Mouse (Mus musculus) CH12.LX (cell line): ENCODE measurements around the gene E2f7. TPM values are rescaled to one million over a fixed set of nuclear protein-coding genes. Genes with fewer than 3 reads are reported as not detected.

ENCODE experiments used
- DNase-seq: peaks from one replicate; pipeline ENCODE4 v3.0.0-alpha.2; 2013; ENCODE audit errors: extremely low read depth
- H3K27ac ChIP-seq: 2 replicates; pipeline ENCODE4 v1.5.1; 2012; ENCODE audit warnings: low read depth, mild to moderate bottlenecking, control low read depth, moderate library complexity; ENCODE audit not compliant: insufficient read depth
- H3K27me3 ChIP-seq: replicated peaks from 2 replicates; pipeline ENCODE3; 2012; ENCODE audit warnings: inconsistent platforms
- H3K36me3 ChIP-seq, 2 experiments: replicated peaks in 1 of 2; 2 replicates each; pipeline versions ENCODE3 to v1.6.1; 2012; ENCODE audit warnings: inconsistent platforms in 1 of 2, low read length in 1 of 2, mild to moderate bottlenecking in 1 of 2, mixed read lengths in 1 of 2, moderate library complexity in 1 of 2; ENCODE audit not compliant: control insufficient read depth in 1 of 2, insufficient read depth in 1 of 2
- H3K4me1 ChIP-seq, 2 experiments: 2 replicates each; pipeline ENCODE4 v1.6.1; 2012; ENCODE audit warnings: inconsistent platforms in 1 of 2, moderate library complexity in 1 of 2; ENCODE audit not compliant: insufficient read depth in 2 of 2, control insufficient read depth in 1 of 2
- H3K4me2 ChIP-seq: 2 replicates; pipeline ENCODE4 v1.6.1; 2012; ENCODE audit warnings: low read depth, mild to moderate bottlenecking, control low read depth; ENCODE audit not compliant: poor library complexity, insufficient read depth, severe bottlenecking
- H3K4me3 ChIP-seq, 3 experiments: fragments of 150-350 bp in 1 of 3; sonication (generic) in 1 of 3; replicated peaks in 1 of 3; 2 replicates each; pipeline versions ENCODE3 to v1.5.1; 2011 to 2012; ENCODE audit warnings: low read depth in 2 of 3, low read length in 2 of 3, mild to moderate bottlenecking in 2 of 3, moderate library complexity in 2 of 3, control low read depth in 1 of 3, improper control_type of control experiment in 1 of 3, inconsistent platforms in 1 of 3, mixed read lengths in 1 of 3; ENCODE audit not compliant: poor library complexity in 1 of 3
- H3K79me2 ChIP-seq: replicated peaks from 2 replicates; pipeline ENCODE4 v1.6.1; 2012; ENCODE audit warnings: mild to moderate bottlenecking, moderate library complexity; ENCODE audit not compliant: control insufficient read depth, poor library complexity, insufficient read depth, severe bottlenecking; ENCODE audit errors: extremely low read depth
- H3K9ac ChIP-seq: 2 replicates; pipeline ENCODE4 v1.6.1; 2012; ENCODE audit warnings: low read depth, mild to moderate bottlenecking, control low read depth, moderate library complexity; ENCODE audit not compliant: insufficient read depth
- H3K9me3 ChIP-seq: replicated peaks from 2 replicates; pipeline ENCODE3; 2012; ENCODE audit warnings: low read length, inconsistent platforms, mixed read lengths
- CTCF ChIP-seq, 2 experiments: IDR thresholded peaks in 1 of 2; conservative IDR thresholded peaks in 1 of 2; 2 replicates each; pipeline ENCODE4 v1.5.1; 2011 to 2012; ENCODE audit warnings: low read depth in 2 of 2, low read length in 2 of 2, improper control_type of control experiment in 1 of 2, inconsistent platforms in 1 of 2, mild to moderate bottlenecking in 1 of 2, moderate library complexity in 1 of 2
- E2F4 ChIP-seq: IDR thresholded peaks from 2 replicates; pipeline ENCODE4 v1.6.1; 2011; ENCODE audit warnings: low read depth, low read length, improper control_type of control experiment; ENCODE audit not compliant: insufficient replicate concordance
- ELF1 ChIP-seq: IDR thresholded peaks from 2 replicates; pipeline ENCODE4 v1.6.1; 2014; ENCODE audit warnings: low read depth, mild to moderate bottlenecking, inconsistent platforms, low read length, improper control_type of control experiment
- ETS1 ChIP-seq: conservative IDR thresholded peaks from 2 replicates; pipeline ENCODE4 v1.6.1; 2012; ENCODE audit warnings: low read depth, mild to moderate bottlenecking, inconsistent platforms, low read length, improper control_type of control experiment, moderate library complexity
- GABPA ChIP-seq: IDR thresholded peaks from 2 replicates; pipeline ENCODE4 v1.6.1; 2012; ENCODE audit warnings: low read depth, low read length, improper control_type of control experiment, inconsistent platforms; ENCODE audit not compliant: insufficient replicate concordance
- KAT2A ChIP-seq: IDR thresholded peaks from 2 replicates; pipeline ENCODE4 v1.6.1; 2012; ENCODE audit warnings: low read length, improper control_type of control experiment, inconsistent platforms; ENCODE audit not compliant: insufficient replicate concordance
- MAFK ChIP-seq: IDR thresholded peaks from 2 replicates; pipeline ENCODE4 v1.6.1; 2011; ENCODE audit warnings: low read length, improper control_type of control experiment; ENCODE audit not compliant: insufficient replicate concordance
- MEF2A ChIP-seq: IDR thresholded peaks from 2 replicates; pipeline ENCODE4 v1.6.1; 2014; ENCODE audit warnings: low read depth, mild to moderate bottlenecking, inconsistent platforms, low read length, improper control_type of control experiment, borderline replicate concordance
- NELFE ChIP-seq: IDR thresholded peaks from 2 replicates; pipeline ENCODE4 v1.6.1; 2011; ENCODE audit warnings: low read depth, low read length, improper control_type of control experiment
- NRF1 ChIP-seq: IDR thresholded peaks from 2 replicates; pipeline ENCODE4 v1.6.1; 2014; ENCODE audit warnings: low read depth, mild to moderate bottlenecking, inconsistent platforms, low read length, improper control_type of control experiment, moderate library complexity
- RAD21 ChIP-seq: IDR thresholded peaks from 2 replicates; pipeline ENCODE4 v1.6.1; 2011; ENCODE audit warnings: low read depth, mild to moderate bottlenecking, low read length, improper control_type of control experiment, moderate library complexity
- SMC3 ChIP-seq: IDR thresholded peaks from 2 replicates; pipeline ENCODE4 v1.6.1; 2011; ENCODE audit warnings: low read depth, low read length, improper control_type of control experiment
- TBP ChIP-seq: conservative IDR thresholded peaks from 2 replicates; pipeline ENCODE4 v1.6.1; 2011; ENCODE audit warnings: low read depth, low read length, improper control_type of control experiment
- TCF12 ChIP-seq: IDR thresholded peaks from 2 replicates; pipeline ENCODE4 v1.6.1; 2014; ENCODE audit warnings: low read depth, mild to moderate bottlenecking, inconsistent platforms, low read length, improper control_type of control experiment
- USF1 ChIP-seq: IDR thresholded peaks from 2 replicates; pipeline ENCODE4 v1.6.1; 2014; ENCODE audit warnings: low read depth, mild to moderate bottlenecking, inconsistent platforms, low read length, improper control_type of control experiment
- ZC3H11A ChIP-seq: IDR thresholded peaks from 2 replicates; pipeline ENCODE4 v1.6.1; 2012; ENCODE audit warnings: low read depth, mild to moderate bottlenecking, inconsistent platforms, low read length, improper control_type of control experiment
- ZMIZ1 ChIP-seq: IDR thresholded peaks from 2 replicates; pipeline ENCODE4 v1.6.1; 2012; ENCODE audit warnings: low read depth, mild to moderate bottlenecking, inconsistent platforms, low read length, improper control_type of control experiment
- dilution Hi-C: fragments of 300-500 bp; cut with MboI; formaldehyde crosslinking; loops from 2 replicates; pipeline ENCODE4 v1.14.3; 2020; ENCODE audit warnings: low sequenced_read_pairs; ENCODE audit not compliant: extremely low pct_unique_long_range_greater_than_20kb, extremely low pct_ligation_motif_present
- in situ Hi-C: fragments of 300-500 bp; cut with MboI; formaldehyde crosslinking; loops from 3 replicates; pipeline ENCODE4 v1.14.3; 2019; ENCODE audit warnings: low sequenced_read_pairs, low pct_ligation_motif_present, low pct_unique_long_range_greater_than_20kb, mixed read lengths
- polyA plus RNA-seq: library from polyadenylated mRNA; unstranded; fragments of >175 nt; gene quantifications from 2 replicates; pipeline ENCODE4 v1.2.1, GENCODE M21; 2012; ENCODE audit warnings: low read depth; ENCODE audit not compliant: insufficient read length
- total RNA-seq, 2 experiments: library from RNA; depleted of rRNA; stranded (reverse); fragments of 300-350 nt in 1 of 2; fragments of >200 nt in 1 of 2; gene quantifications; 2 replicates each; pipeline ENCODE4 v1.2.3; 2012 to 2014

Gene E2f7
- total and polyA plus RNA-seq, 3 experiments = 0.82 to 3.8 (median 1.1) TPM

GRCm38 (mm10) chr10:110716887-110717286, 28.4 kb upstream of the E2f7 start:
- Histone ChIP-seq H3K9ac (no peak overlapping the region), H3K9me3 (no peaks in the 10 kb centered on the region), H3K27ac (no peak overlapping the region), H3K79me2 (no peaks in the 10 kb centered on the region), H3K4me2 (no peak overlapping the region; the same call in 1 of the 2 replicates), H3K27me3 (peaks cover 5% of the 10 kb centered on the region), H3K36me3 (no peaks in the 10 kb centered on the region), H3K4me3 (no peak overlapping the region), H3K4me1 (no peaks in the 10 kb centered on the region)
- dilution Hi-C loops (no loop called here), in situ Hi-C loops (no loop called here)
- DNase-seq = no peak
- TF ChIP-seq ETS1 (no peak), SMC3 (no peak), MEF2A (no peak), KAT2A (no peak), ELF1 (no peak), CTCF (conservative IDR thresholded peaks at IDR 0.05 in 1 of 2, IDR thresholded peaks at IDR 0.05 in 1 of 2; ENCODE audit: low read depth in 2 of 2, low read length in 2 of 2) (no peak), ZC3H11A (no peak), ZMIZ1 (no peak)

DNA sequence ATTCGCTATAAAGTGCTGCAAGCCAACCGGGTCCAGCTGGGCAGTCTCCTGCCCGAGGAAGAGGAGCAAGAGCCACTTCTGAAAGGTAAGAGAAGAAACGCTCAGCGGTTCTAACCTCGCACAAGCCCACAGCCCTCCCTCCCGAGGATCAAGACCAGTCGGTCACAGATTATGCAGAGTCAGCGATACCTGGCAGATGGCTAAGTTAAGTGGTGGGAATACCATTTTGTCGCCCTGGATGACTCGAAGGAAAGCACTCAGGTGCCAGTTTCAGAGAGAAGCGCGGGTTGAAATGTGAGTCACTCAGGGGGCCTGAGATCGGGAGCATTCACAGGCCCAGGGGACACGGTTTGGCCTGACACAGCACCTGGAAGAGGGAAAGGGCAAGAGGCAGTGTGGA, 18.8 kb upstream of the E2f7 start:
- no peak for TF ChIP-seq GABPA
- TF ChIP-seq TCF12 = no peak
- TF ChIP-seq MAFK = peak; percentile 70
- TF ChIP-seq ZC3H11A = no peak
- TF ChIP-seq, all 38 proteins: peak for 1
- Histone ChIP-seq H3K27me3 (no peaks in the 10 kb centered on the region), H3K4me3 (no peak overlapping the region), H3K4me2 (no peak overlapping the region), H3K36me3 (no peaks in the 10 kb centered on the region), H3K79me2 (no peaks in the 10 kb centered on the region), H3K9me3 (no peaks in the 10 kb centered on the region), H3K27ac (no peak overlapping the region), H3K4me1 (no peaks in the 10 kb centered on the region), H3K9ac (no peak overlapping the region)
- in situ Hi-C loops = no loop called here
- DNase-seq = no peak
- dilution Hi-C loops = no loop called here

GRCm38 (mm10) chr10:110727816-110728215, 17.4 kb upstream of the E2f7 start:
- H3K4me1 ChIP-seq = no peaks in the 10 kb centered on the region
- peak; percentile 51 for DNase-seq
- dilution Hi-C loops = no loop called here

More at GRCm38 (mm10) chr10:110727816-110728215, 17.4 kb upstream of the E2f7 start:
- Histone ChIP-seq H3K4me2 (no peak overlapping the region), H3K9me3 (no peaks in the 10 kb centered on the region), H3K9ac (no peak overlapping the region), H3K4me3 (no peak overlapping the region), H3K27ac (no peak overlapping the region), H3K79me2 (no peaks in the 10 kb centered on the region), H3K27me3 (no peaks in the 10 kb centered on the region), H3K36me3 (no peaks in the 10 kb centered on the region)
- no peak for TF ChIP-seq USF1
- TF ChIP-seq ZMIZ1 = no peak
- TF ChIP-seq NELFE = no peak
- peak; percentile 83 to 93 for TF ChIP-seq CTCF (conservative IDR thresholded peaks at IDR 0.05 in 1 of 2, IDR thresholded peaks at IDR 0.05 in 1 of 2; ENCODE audit: low read depth in 2 of 2, low read length in 2 of 2)
- TF ChIP-seq SMC3 = peak; percentile 66
- TF ChIP-seq RAD21 = peak; percentile 66
- no peak for TF ChIP-seq ETS1
- no peak for TF ChIP-seq E2F4
- TF ChIP-seq TBP = no peak
- TF ChIP-seq NRF1 = no peak
- in situ Hi-C loops = no loop called here
